Mouse (Mus musculus) liver, adult 2 months (tissue): ENCODE data around the gene Atp8b4. TPM values are rescaled to one million over a fixed set of nuclear protein-coding genes. Genes with fewer than 3 reads are reported as not detected.

Experiments
- DNase-seq: peaks from one replicate; pipeline ENCODE4 v3.0.0-alpha.2; 2011; ENCODE audit warnings: low read depth, low spot score; ENCODE audit errors: extremely low read depth
- H3K27ac ChIP-seq: fragments of 200-500 bp; replicated peaks from 2 replicates; pipeline ENCODE4 v1.5.1; 2012; ENCODE audit warnings: low read depth, mild to moderate bottlenecking, control low read depth, inconsistent platforms, low read length; ENCODE audit not compliant: insufficient read depth
- H3K27me3 ChIP-seq: fragments of 200-500 bp; 2 replicates; pipeline ENCODE4 v1.6.1; 2012; ENCODE audit warnings: mild to moderate bottlenecking, moderate library complexity, low read length, inconsistent platforms; ENCODE audit not compliant: control insufficient read depth, insufficient read depth
- H3K36me3 ChIP-seq: fragments of 200-500 bp; 2 replicates; pipeline ENCODE4 v1.6.1; 2012; ENCODE audit warnings: low read length, inconsistent platforms; ENCODE audit not compliant: control insufficient read depth, insufficient read depth
- H3K4me1 ChIP-seq: fragments of 200-500 bp; 2 replicates; pipeline ENCODE4 v1.6.1; 2011; ENCODE audit warnings: low read length; ENCODE audit not compliant: control insufficient read depth, insufficient read depth
- H3K4me3 ChIP-seq: fragments of 200-500 bp; 2 replicates; pipeline ENCODE4 v1.5.1; 2011; ENCODE audit warnings: low read depth, mild to moderate bottlenecking, control low read depth, low read length, moderate library complexity; ENCODE audit not compliant: insufficient read depth
- H3K79me2 ChIP-seq: fragments of 200-500 bp; 2 replicates; pipeline ENCODE4 v1.6.1; 2012; ENCODE audit warnings: inconsistent platforms, mild to moderate bottlenecking, low read length, moderate library complexity; ENCODE audit not compliant: control insufficient read depth, insufficient read depth
- H3K9ac ChIP-seq: fragments of 200-500 bp; 2 replicates; pipeline ENCODE4 v1.6.1; 2012; ENCODE audit warnings: low read depth, mild to moderate bottlenecking, control low read depth, inconsistent platforms, low read length
- CTCF ChIP-seq: fragments of 200-500 bp; IDR thresholded peaks from 2 replicates; pipeline ENCODE4 v1.5.1; 2011; ENCODE audit warnings: low read depth, low read length, control low read depth
- POLR2A ChIP-seq: fragments of 200-500 bp; IDR thresholded peaks from 2 replicates; pipeline ENCODE4 v1.6.1; 2011; ENCODE audit warnings: low read length, control low read depth; ENCODE audit not compliant: insufficient read depth; ENCODE audit errors: extremely low read depth
- WGBS: fragments of 180-500 bp; shearing (Covaris S2); methylation state at CpG from one replicate; pipeline ENCODE4 v1.1.7; 2018; 5-methylcytosine and 5-hydroxymethylcytosine counted together
- polyA plus RNA-seq: library from polyadenylated mRNA; depleted of rRNA; stranded (reverse); fragments of >200 nt; gene quantifications from 2 replicates; pipeline ENCODE4 v1.2.3, GENCODE M21; 2012
- total RNA-seq: library from RNA; depleted of rRNA; stranded (reverse); fragments of >200 nt; gene quantifications from 2 replicates; pipeline ENCODE4 v1.2.3, GENCODE M21; 2014

The Atp8b4 gene
- total and polyA plus RNA-seq, 2 experiments = 0.31 to 0.55 TPM

DNA sequence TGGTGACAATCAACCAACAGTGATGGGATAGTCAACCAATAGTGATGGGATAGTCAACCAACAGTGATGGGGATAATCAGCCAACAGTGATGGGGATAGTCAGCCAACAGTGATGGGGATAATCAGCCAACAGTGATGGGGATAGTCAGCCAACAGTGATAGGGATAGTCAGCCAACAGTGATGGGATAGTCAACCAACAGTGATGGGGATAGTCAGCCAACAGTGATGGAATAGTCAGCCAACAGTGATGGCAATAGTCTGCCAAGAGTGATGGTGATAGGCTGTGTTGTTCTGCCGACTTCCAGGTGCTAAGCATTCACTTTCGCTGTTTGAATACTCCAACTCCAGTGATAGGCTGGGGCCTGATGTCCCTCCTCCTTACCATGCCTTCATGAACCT lies 79.6 kb downstream of the Atp8b4 start:
- Histone ChIP-seq H3K27ac (no peak overlapping the region), H3K79me2 (no peaks in the 10 kb centered on the region), H3K36me3 (no peaks in the 10 kb centered on the region), H3K4me3 (no peak overlapping the region), H3K4me1 (peaks cover 5% of the 10 kb centered on the region; the same call in 1 of the 2 replicates), H3K9ac (no peak overlapping the region), H3K27me3 (no peaks in the 10 kb centered on the region)
- 88% methylated on average over 2 of the region's 2 CpGs for WGBS
- no peak for DNase-seq
- TF ChIP-seq POLR2A (no peak), CTCF (no peak)

DNA sequence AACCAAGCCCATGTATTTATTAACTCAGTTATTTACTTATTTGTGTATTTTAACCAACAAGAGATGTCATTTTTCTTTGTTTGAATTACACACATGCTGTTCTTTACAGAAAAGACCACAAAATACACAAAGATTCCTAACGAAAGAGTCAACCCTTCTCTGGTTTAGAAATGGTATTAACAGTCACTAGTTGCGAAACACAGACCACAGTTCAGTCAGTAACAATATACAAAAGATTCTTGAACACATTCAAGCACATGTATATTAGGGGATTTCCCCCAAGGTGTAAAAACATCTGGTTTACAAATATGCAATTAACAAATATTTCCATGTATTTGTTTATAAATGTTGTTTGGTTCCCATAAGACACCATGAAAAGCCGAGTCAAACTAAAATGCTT lies 81.6 kb downstream of the Atp8b4 start:
- H3K9ac ChIP-seq = no peak overlapping the region
- no peak overlapping the region for H3K27ac ChIP-seq
- WGBS = 72% methylated on average over 3 of the region's 3 CpGs
- no peaks in the 10 kb centered on the region for H3K36me3 ChIP-seq
- H3K27me3 ChIP-seq = no peaks in the 10 kb centered on the region
- DNase-seq = no peak
- no peak for TF ChIP-seq CTCF
- TF ChIP-seq POLR2A = no peak
- no peaks in the 10 kb centered on the region for H3K79me2 ChIP-seq
- H3K4me3 ChIP-seq = no peak overlapping the region
- peaks cover 5% of the 10 kb centered on the region; the same call in 1 of the 2 replicates for H3K4me1 ChIP-seq

DNA sequence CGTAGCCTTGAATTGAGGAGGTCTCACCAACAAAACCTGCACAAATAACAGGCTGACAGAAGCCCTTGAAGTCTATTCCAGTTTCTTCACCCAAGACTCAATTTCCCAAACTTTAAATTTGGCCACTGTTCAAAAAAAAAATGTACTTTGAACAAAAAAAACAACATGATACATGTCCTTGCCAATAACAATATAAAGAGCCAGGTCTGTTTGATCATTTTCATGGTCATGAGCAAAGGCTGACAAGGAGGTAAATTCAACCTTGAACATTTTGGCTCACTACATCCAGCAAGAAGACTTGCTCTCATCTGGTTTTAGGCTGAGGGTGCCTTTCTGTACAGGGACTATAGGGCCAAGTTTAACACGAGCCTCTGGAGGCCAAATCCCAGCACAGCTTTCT lies 83.7 kb downstream of the Atp8b4 start:
- Histone ChIP-seq H3K4me1 (peaks cover 5% of the 10 kb centered on the region; the same call in 1 of the 2 replicates), H3K9ac (no peak overlapping the region), H3K27ac (no peak overlapping the region), H3K36me3 (no peaks in the 10 kb centered on the region), H3K79me2 (no peaks in the 10 kb centered on the region), H3K27me3 (no peaks in the 10 kb centered on the region), H3K4me3 (no peak overlapping the region)
- TF ChIP-seq CTCF = no peak
- no peak for TF ChIP-seq POLR2A
- WGBS = 79% methylated on average over 2 of the region's 2 CpGs
- peak; percentile 75 for DNase-seq

- Histone ChIP-seq H3K36me3 (no peaks in the 10 kb centered on the region), H3K9ac (no peak overlapping the region), H3K27me3 (no peaks in the 10 kb centered on the region), H3K4me3 (no peak overlapping the region), H3K79me2 (no peaks in the 10 kb centered on the region), H3K27ac (no peak overlapping the region), H3K4me1 (peaks cover 5% of the 10 kb centered on the region; the same call in 1 of the 2 replicates)
- no peak for TF ChIP-seq CTCF
- TF ChIP-seq POLR2A = no peak
- 89% methylated on average over 4 of the region's 4 CpGs for WGBS
- DNase-seq = no peak
Measured at GRCm38 (mm10) chr2:126415981-126416380, 84.5 kb downstream of the Atp8b4 start.

- Histone ChIP-seq H3K4me3 (no peak overlapping the region), H3K79me2 (no peaks in the 10 kb centered on the region), H3K27ac (no peak overlapping the region), H3K9ac (no peak overlapping the region), H3K27me3 (no peaks in the 10 kb centered on the region), H3K36me3 (no peaks in the 10 kb centered on the region), H3K4me1 (peaks cover 3% of the 10 kb centered on the region; the same call in 1 of the 2 replicates)
- no peak for DNase-seq
- no peak for TF ChIP-seq POLR2A
Measured at GRCm38 (mm10) chr2:126412759-126413158, 87.7 kb downstream of the Atp8b4 start.

GRCm38 (mm10) chr2:126399454-126399853 lies 101.0 kb downstream of the Atp8b4 start:
- no peak for DNase-seq
- no peak for TF ChIP-seq CTCF
- no peak for TF ChIP-seq POLR2A
- Histone ChIP-seq H3K27me3 (no peaks in the 10 kb centered on the region), H3K27ac (no peak overlapping the region), H3K79me2 (no peaks in the 10 kb centered on the region), H3K4me1 (peaks cover 2% of the 10 kb centered on the region; the same call in 1 of the 2 replicates), H3K4me3 (no peak overlapping the region), H3K9ac (no peak overlapping the region), H3K36me3 (no peaks in the 10 kb centered on the region)
- WGBS = 91% methylated on average over 2 of the region's 2 CpGs
